Mouse (Mus musculus): ENCODE data around the gene Gm9844.
"Not testable (repeated sequence)": the region's sequence is repeated elsewhere in the genome, so short reads cannot be mapped to it uniquely, and the experiment has no call there.

Gene Gm9844

GRCm38 (mm10) chr7:24861913-24862312, at the start of gene Gm9844:
Gene Gm9844 (plus strand): TSS chr7:24862213.
- no peak for DNase-seq

- DNase-seq: peak; percentile 86
These were observed 44.5 kb upstream of the Gm9844 start for GRCm38 (mm10) chr7:24817502-24817901.

- no peak for DNase-seq
These were observed 37.6 kb upstream of the Gm9844 start for GRCm38 (mm10) chr7:24824452-24824851.

GRCm38 (mm10) chr7:24827181-24827580, 34.8 kb upstream of the Gm9844 start:
- peak; percentile 69 for DNase-seq

GRCm38 (mm10) chr7:24838732-24839409, 23.1 kb upstream of the Gm9844 start:
- DNase-seq: not testable (repeated sequence)

- DNase-seq: no peak
These were observed 22.6 kb upstream of the Gm9844 start for GRCm38 (mm10) chr7:24839410-24839808.

- DNase-seq: no peak
These were observed 21.7 kb upstream of the Gm9844 start for GRCm38 (mm10) chr7:24840331-24840730.

GRCm38 (mm10) chr7:24841009-24841408, 21.0 kb upstream of the Gm9844 start:
- no peak for DNase-seq

- no peak for DNase-seq
These were observed 17.9 kb upstream of the Gm9844 start for GRCm38 (mm10) chr7:24844144-24844543.

- no peak for DNase-seq
These were observed 16.8 kb upstream of the Gm9844 start for GRCm38 (mm10) chr7:24845181-24845580.

- no peak for DNase-seq
These were observed 16.3 kb upstream of the Gm9844 start for GRCm38 (mm10) chr7:24845713-24846112.

- not testable (repeated sequence) for DNase-seq
These were observed 15.4 kb upstream of the Gm9844 start for GRCm38 (mm10) chr7:24846576-24846975.

- DNase-seq: no peak
These were observed 11.9 kb upstream of the Gm9844 start for GRCm38 (mm10) chr7:24850162-24850561.

- DNase-seq: no peak
These were observed 11.1 kb upstream of the Gm9844 start for GRCm38 (mm10) chr7:24850899-24851303.

- no peak for DNase-seq
These were observed 10.3 kb upstream of the Gm9844 start for GRCm38 (mm10) chr7:24851596-24852325.

GRCm38 (mm10) chr7:24852557-24853232, 9.3 kb upstream of the Gm9844 start:
- no peak for DNase-seq

GRCm38 (mm10) chr7:24853233-24853563, 8.8 kb upstream of the Gm9844 start:
- no peak for DNase-seq

- no peak for DNase-seq
These were observed 8.3 kb upstream of the Gm9844 start for GRCm38 (mm10) chr7:24853695-24854094.

- no peak for DNase-seq
These were observed 5.4 kb upstream of the Gm9844 start for GRCm38 (mm10) chr7:24856460-24857120.

- no peak for DNase-seq
These were observed 2.8 kb upstream of the Gm9844 start for GRCm38 (mm10) chr7:24859234-24859633.

GRCm38 (mm10) chr7:24862853-24863252, 840 bp downstream of the Gm9844 start:
- DNase-seq: no peak

- no peak for DNase-seq
These were observed 2.1 kb downstream of the Gm9844 start for GRCm38 (mm10) chr7:24864156-24864555.

GRCm38 (mm10) chr7:24869080-24869479, 7.1 kb downstream of the Gm9844 start:
- DNase-seq: no peak
